Mouse (Mus musculus) liver, adult 2 months (tissue): ENCODE results near the gene Tyw1. TPM values are rescaled to one million over a fixed set of nuclear protein-coding genes. Genes with fewer than 3 reads are reported as not detected.

ENCODE experiments used
- DNase-seq: peaks from one replicate; pipeline ENCODE4 v3.0.0-alpha.2; 2011; ENCODE audit warnings: low read depth, low spot score; ENCODE audit errors: extremely low read depth
- H3K27ac ChIP-seq: fragments of 200-500 bp; replicated peaks from 2 replicates; pipeline ENCODE4 v1.5.1; 2012; ENCODE audit warnings: low read depth, mild to moderate bottlenecking, control low read depth, inconsistent platforms, low read length; ENCODE audit not compliant: insufficient read depth
- H3K27me3 ChIP-seq: fragments of 200-500 bp; 2 replicates; pipeline ENCODE4 v1.6.1; 2012; ENCODE audit warnings: mild to moderate bottlenecking, moderate library complexity, low read length, inconsistent platforms; ENCODE audit not compliant: control insufficient read depth, insufficient read depth
- H3K36me3 ChIP-seq: fragments of 200-500 bp; 2 replicates; pipeline ENCODE4 v1.6.1; 2012; ENCODE audit warnings: low read length, inconsistent platforms; ENCODE audit not compliant: control insufficient read depth, insufficient read depth
- H3K4me1 ChIP-seq: fragments of 200-500 bp; 2 replicates; pipeline ENCODE4 v1.6.1; 2011; ENCODE audit warnings: low read length; ENCODE audit not compliant: control insufficient read depth, insufficient read depth
- H3K4me3 ChIP-seq: fragments of 200-500 bp; 2 replicates; pipeline ENCODE4 v1.5.1; 2011; ENCODE audit warnings: low read depth, mild to moderate bottlenecking, control low read depth, low read length, moderate library complexity; ENCODE audit not compliant: insufficient read depth
- H3K79me2 ChIP-seq: fragments of 200-500 bp; 2 replicates; pipeline ENCODE4 v1.6.1; 2012; ENCODE audit warnings: inconsistent platforms, mild to moderate bottlenecking, low read length, moderate library complexity; ENCODE audit not compliant: control insufficient read depth, insufficient read depth
- H3K9ac ChIP-seq: fragments of 200-500 bp; 2 replicates; pipeline ENCODE4 v1.6.1; 2012; ENCODE audit warnings: low read depth, mild to moderate bottlenecking, control low read depth, inconsistent platforms, low read length
- CTCF ChIP-seq: fragments of 200-500 bp; IDR thresholded peaks from 2 replicates; pipeline ENCODE4 v1.5.1; 2011; ENCODE audit warnings: low read depth, low read length, control low read depth
- POLR2A ChIP-seq: fragments of 200-500 bp; IDR thresholded peaks from 2 replicates; pipeline ENCODE4 v1.6.1; 2011; ENCODE audit warnings: low read length, control low read depth; ENCODE audit not compliant: insufficient read depth; ENCODE audit errors: extremely low read depth
- WGBS: fragments of 180-500 bp; shearing (Covaris S2); methylation state at CpG from one replicate; pipeline ENCODE4 v1.1.7; 2018; 5-methylcytosine and 5-hydroxymethylcytosine counted together
- polyA plus RNA-seq: library from polyadenylated mRNA; depleted of rRNA; stranded (reverse); fragments of >200 nt; gene quantifications from 2 replicates; pipeline ENCODE4 v1.2.3, GENCODE M21; 2012
- total RNA-seq: library from RNA; depleted of rRNA; stranded (reverse); fragments of >200 nt; gene quantifications from 2 replicates; pipeline ENCODE4 v1.2.3, GENCODE M21; 2014

Gene Tyw1
- total and polyA plus RNA-seq, 2 experiments, result 8.0 to 13.3 TPM

- no peaks in the 10 kb centered on the region for H3K4me1 ChIP-seq
- no peak for DNase-seq
- 97% methylated on average over 7 of the region's 7 CpGs for WGBS
- no peaks in the 10 kb centered on the region for H3K27me3 ChIP-seq
- no peaks in the 10 kb centered on the region for H3K79me2 ChIP-seq
- TF ChIP-seq CTCF, result no peak
- no peak overlapping the region for H3K4me3 ChIP-seq
- H3K9ac ChIP-seq, result no peak overlapping the region
- H3K36me3 ChIP-seq, result peaks cover 8% of the 10 kb centered on the region
- no peak overlapping the region for H3K27ac ChIP-seq
Observed at GRCm38 (mm10) chr5:130288106-130288505, 32.7 kb downstream of the Tyw1 start.

GRCm38 (mm10) chr5:130290242-130290641 lies 34.8 kb downstream of the Tyw1 start:
- Histone ChIP-seq H3K79me2 (no peaks in the 10 kb centered on the region), H3K9ac (no peak overlapping the region), H3K36me3 (peaks cover 5% of the 10 kb centered on the region; the same call in 1 of the 2 replicates), H3K4me1 (no peaks in the 10 kb centered on the region), H3K27ac (no peak overlapping the region), H3K4me3 (no peak overlapping the region), H3K27me3 (no peaks in the 10 kb centered on the region)
- no peak for DNase-seq
- TF ChIP-seq POLR2A (no peak), CTCF (peak; percentile 25; the same call in 1 of the 2 replicates)
- WGBS, result 98% methylated on average over 6 of the region's 6 CpGs

GRCm38 (mm10) chr5:130290775-130291174 lies 35.4 kb downstream of the Tyw1 start:
- H3K4me3 ChIP-seq, result no peak overlapping the region
- no peak overlapping the region for H3K9ac ChIP-seq
- peaks cover 5% of the 10 kb centered on the region; the same call in 1 of the 2 replicates for H3K36me3 ChIP-seq
- WGBS, result 96% methylated on average over 12 of the region's 12 CpGs
- TF ChIP-seq POLR2A (no peak), CTCF (no peak)
- H3K27me3 ChIP-seq, result no peaks in the 10 kb centered on the region
- H3K27ac ChIP-seq, result no peak overlapping the region
- H3K4me1 ChIP-seq, result no peaks in the 10 kb centered on the region
- no peak for DNase-seq
- H3K79me2 ChIP-seq, result no peaks in the 10 kb centered on the region

- WGBS, result 93% methylated on average over 4 of the region's 4 CpGs
- H3K4me3 ChIP-seq, result no peak overlapping the region
- no peak for DNase-seq
- H3K79me2 ChIP-seq, result no peaks in the 10 kb centered on the region
- H3K27ac ChIP-seq, result no peak overlapping the region
- H3K9ac ChIP-seq, result no peak overlapping the region
- H3K36me3 ChIP-seq, result peaks cover 19% of the 10 kb centered on the region; the same call in 1 of the 2 replicates
- TF ChIP-seq POLR2A (no peak), CTCF (no peak)
- H3K4me1 ChIP-seq, result no peaks in the 10 kb centered on the region
- no peaks in the 10 kb centered on the region for H3K27me3 ChIP-seq
Observed at GRCm38 (mm10) chr5:130292976-130293375, 37.6 kb downstream of the Tyw1 start.

GRCm38 (mm10) chr5:130293941-130294340 lies 38.5 kb downstream of the Tyw1 start:
- no peak overlapping the region for H3K4me3 ChIP-seq
- DNase-seq, result no peak
- TF ChIP-seq POLR2A, result no peak
- no peak for TF ChIP-seq CTCF
- peaks cover 17% of the 10 kb centered on the region; the same call in 1 of the 2 replicates for H3K36me3 ChIP-seq
- no peaks in the 10 kb centered on the region for H3K27me3 ChIP-seq
- H3K9ac ChIP-seq, result no peak overlapping the region
- H3K27ac ChIP-seq, result no peak overlapping the region
- 93% methylated on average over 5 of the region's 5 CpGs for WGBS
- H3K4me1 ChIP-seq, result no peaks in the 10 kb centered on the region
- H3K79me2 ChIP-seq, result no peaks in the 10 kb centered on the region

GRCm38 (mm10) chr5:130294598-130294997 lies 39.2 kb downstream of the Tyw1 start:
- H3K9ac ChIP-seq, result no peak overlapping the region
- TF ChIP-seq POLR2A (no peak), CTCF (no peak)
- H3K27me3 ChIP-seq, result no peaks in the 10 kb centered on the region
- no peaks in the 10 kb centered on the region for H3K4me1 ChIP-seq
- H3K4me3 ChIP-seq, result no peak overlapping the region
- 95% methylated on average over 6 of the region's 6 CpGs for WGBS
- no peak overlapping the region for H3K27ac ChIP-seq
- DNase-seq, result no peak
- H3K36me3 ChIP-seq, result peaks cover 16% of the 10 kb centered on the region; the same call in 1 of the 2 replicates
- H3K79me2 ChIP-seq, result no peaks in the 10 kb centered on the region
